Mouse (Mus musculus): ENCODE data around the gene Gm13539. TPM values are rescaled to one million over a fixed set of nuclear protein-coding genes. Genes with fewer than 3 reads are reported as not detected.
"Not testable (repeated sequence)": the region's sequence is repeated elsewhere in the genome, so short reads cannot be mapped to it uniquely, and the experiment has no call there.

The Gm13539 gene
- not detected in 2 replicates for polyA plus RNA-seq (2014; fragmentation: Nextera tagmentation; extraction: Ambion mirVana)

GRCm38 (mm10) chr2:25781957-25782356 lies at the start of gene Gm13539:
TSS of gene Gm13539 (plus strand) at chr2:25782257.
- no peak within 1 kb of the TSS for H3K27ac ChIP-seq (ENCODE audit: low read depth, low read length)
- ATAC-seq (replicated peaks; ENCODE audit: low FRiP score) (no peak), DNase-seq (ENCODE audit: low spot score) (no peak)
- H3K9me3 ChIP-seq (ENCODE audit: control insufficient read depth, low read length) = no peaks in the 10 kb centered on the region
- H3K9ac ChIP-seq (ENCODE audit: low read depth, low read length) = no peak within 1 kb of the TSS
- H3K4me2 ChIP-seq = no peak within 1 kb of the TSS
- no peaks in the 10 kb centered on the region for H3K36me3 ChIP-seq (ENCODE audit: control insufficient read depth, insufficient read depth, low read length)
- no peaks in the 10 kb centered on the region for H3K4me1 ChIP-seq (replicated peaks; ENCODE audit: control insufficient read depth, insufficient read depth, low read length)
- H3K4me3 ChIP-seq (ENCODE audit: low read depth, low read length) = no peak within 1 kb of the TSS
- 84% methylated on average over 3 of the region's 3 CpGs for WGBS
- H3K27me3 ChIP-seq (replicated peaks; ENCODE audit: control insufficient read depth, insufficient read depth, low read length) = 0 out of 2 replicates have a peak, but pooled peaks cover 4% of the 10 kb centered on the region

- ATAC-seq (replicated peaks; ENCODE audit: low FRiP score) (no peak), DNase-seq (ENCODE audit: low spot score) (no peak)
- no peak overlapping the region for H3K9ac ChIP-seq (ENCODE audit: low read depth, low read length)
- no peak overlapping the region for H3K4me3 ChIP-seq (ENCODE audit: low read depth, low read length)
- WGBS = 59% methylated on average over 2 of the region's 2 CpGs
- no peaks in the 10 kb centered on the region for H3K27me3 ChIP-seq (replicated peaks; ENCODE audit: control insufficient read depth, insufficient read depth, low read length)
- no peaks in the 10 kb centered on the region for H3K36me3 ChIP-seq (ENCODE audit: control insufficient read depth, insufficient read depth, low read length)
- no peaks in the 10 kb centered on the region for H3K4me1 ChIP-seq (replicated peaks; ENCODE audit: control insufficient read depth, insufficient read depth, low read length)
- no peaks in the 10 kb centered on the region for H3K9me3 ChIP-seq (ENCODE audit: control insufficient read depth, low read length)
- H3K4me2 ChIP-seq = no peak overlapping the region
- no peak overlapping the region for H3K27ac ChIP-seq (ENCODE audit: low read depth, low read length)
Observed at GRCm38 (mm10) chr2:25733199-25733930, 48.7 kb upstream of the Gm13539 start.

DNA sequence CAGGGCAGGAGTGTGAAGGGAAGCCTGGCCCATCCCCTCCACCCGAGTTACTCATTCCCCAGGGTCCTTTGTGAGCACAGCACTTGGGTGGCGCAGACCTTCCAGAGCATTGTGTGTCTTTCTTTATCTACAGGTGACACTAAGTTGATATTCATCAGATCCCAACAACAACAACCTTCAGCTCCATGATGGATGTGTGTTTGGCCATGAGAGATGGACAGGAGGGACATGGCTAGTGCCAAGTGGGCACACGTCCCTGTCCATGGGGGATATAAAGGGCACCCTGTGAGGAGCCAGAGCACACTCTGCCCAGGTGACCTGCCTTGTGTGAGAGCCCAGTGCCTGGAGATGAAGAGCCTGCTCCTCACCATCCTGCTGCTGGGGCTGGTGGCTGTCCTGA lies 45.3 kb upstream of the Gm13539 start, which contains the start of gene Obp2b:
Obp2b (plus strand) TSS at position 301 of the 400 bp plus-strand sequence.
- not testable (repeated sequence) for H3K27ac ChIP-seq (ENCODE audit: low read depth, low read length); H3K27me3 ChIP-seq (replicated peaks; ENCODE audit: control insufficient read depth, insufficient read depth, low read length); H3K36me3 ChIP-seq (ENCODE audit: control insufficient read depth, insufficient read depth, low read length); H3K4me2 ChIP-seq; H3K4me3 ChIP-seq (ENCODE audit: low read depth, low read length); H3K9me3 ChIP-seq (ENCODE audit: control insufficient read depth, low read length); DNase-seq (ENCODE audit: low spot score); ATAC-seq (replicated peaks; ENCODE audit: low FRiP score); H3K4me1 ChIP-seq (replicated peaks; ENCODE audit: control insufficient read depth, insufficient read depth, low read length); H3K9ac ChIP-seq (ENCODE audit: low read depth, low read length)
- 69% methylated on average over 3 of the region's 3 CpGs for WGBS

DNA sequence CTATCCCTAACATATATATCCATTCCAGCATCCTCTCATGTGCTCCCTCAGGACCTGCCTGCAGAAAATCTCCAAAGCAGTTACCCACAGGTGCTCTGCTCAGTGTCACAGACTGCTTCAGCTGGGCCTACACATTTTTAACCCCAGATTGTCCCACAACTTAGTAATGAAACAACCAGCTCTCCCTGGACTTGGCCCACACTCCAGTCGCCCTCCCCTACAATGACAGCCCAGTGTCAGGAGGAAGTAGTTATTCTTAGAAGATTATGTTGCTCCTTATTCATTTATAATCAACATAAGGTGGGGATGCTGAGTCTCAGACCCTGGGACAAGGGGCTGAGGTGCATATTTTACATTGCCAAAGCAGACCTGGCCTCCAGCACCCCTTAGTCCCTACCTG lies 40.4 kb upstream of the Gm13539 start:
- Histone ChIP-seq H3K27ac (ENCODE audit: low read depth, low read length) (no peak overlapping the region), H3K9me3 (ENCODE audit: control insufficient read depth, low read length) (no peaks in the 10 kb centered on the region; the same call in 1 of the 2 replicates), H3K4me1 (replicated peaks; ENCODE audit: control insufficient read depth, insufficient read depth, low read length) (no peaks in the 10 kb centered on the region), H3K36me3 (ENCODE audit: control insufficient read depth, insufficient read depth, low read length) (no peaks in the 10 kb centered on the region), H3K4me3 (ENCODE audit: low read depth, low read length) (no peak overlapping the region), H3K4me2 (no peak overlapping the region), H3K9ac (ENCODE audit: low read depth, low read length) (no peak overlapping the region), H3K27me3 (replicated peaks; ENCODE audit: control insufficient read depth, insufficient read depth, low read length) (no peaks in the 10 kb centered on the region)
- WGBS = 78% methylated on average over 1 of the region's 1 CpGs
- DNase-seq (ENCODE audit: low spot score) (no peak), ATAC-seq (replicated peaks; ENCODE audit: low FRiP score) (no peak)

- no peaks in the 10 kb centered on the region for H3K36me3 ChIP-seq (ENCODE audit: control insufficient read depth, insufficient read depth, low read length)
- H3K27me3 ChIP-seq (replicated peaks; ENCODE audit: control insufficient read depth, insufficient read depth, low read length) = no peaks in the 10 kb centered on the region
- no peak overlapping the region for H3K27ac ChIP-seq (ENCODE audit: low read depth, low read length)
- DNase-seq (ENCODE audit: low spot score) = no peak
- H3K4me1 ChIP-seq (replicated peaks; ENCODE audit: control insufficient read depth, insufficient read depth, low read length) = no peaks in the 10 kb centered on the region
- H3K4me2 ChIP-seq = no peak overlapping the region
- H3K4me3 ChIP-seq (ENCODE audit: low read depth, low read length) = no peak overlapping the region
- no peak overlapping the region for H3K9ac ChIP-seq (ENCODE audit: low read depth, low read length)
- no peak for ATAC-seq (replicated peaks; ENCODE audit: low FRiP score)
- H3K9me3 ChIP-seq (ENCODE audit: control insufficient read depth, low read length) = no peaks in the 10 kb centered on the region
- 87% methylated on average over 1 of the region's 1 CpGs for WGBS
Observed at GRCm38 (mm10) chr2:25754201-25754600, 27.9 kb upstream of the Gm13539 start.

DNA sequence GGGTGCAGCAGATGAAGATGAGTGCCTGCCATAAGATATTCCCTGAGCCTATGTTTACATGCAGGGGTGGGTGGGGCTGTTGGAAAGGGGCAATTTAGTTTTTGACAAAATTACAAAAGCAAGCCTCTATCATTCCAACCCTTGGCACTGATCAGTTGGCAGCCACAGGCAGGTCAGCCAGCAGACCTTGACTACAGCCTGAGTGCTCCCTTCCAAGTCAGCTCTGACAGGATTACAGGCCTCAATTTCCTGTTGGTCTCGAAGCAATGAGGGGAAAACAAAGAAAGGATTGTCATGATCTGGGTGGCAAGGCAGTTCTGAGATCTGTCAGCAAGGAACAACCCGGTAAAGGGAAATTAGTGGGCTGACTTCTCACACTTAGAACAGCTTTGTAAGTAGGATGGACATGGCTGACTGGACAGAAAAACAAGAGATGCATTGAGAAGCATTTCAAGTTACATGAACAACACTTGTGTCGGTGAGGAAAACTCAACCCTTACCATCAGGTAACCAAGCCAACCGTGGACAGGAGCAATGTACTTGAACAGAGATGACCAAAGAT lies 23.9 kb upstream of the Gm13539 start:
- H3K27me3 ChIP-seq (replicated peaks; ENCODE audit: control insufficient read depth, insufficient read depth, low read length) = no peaks in the 10 kb centered on the region
- H3K27ac ChIP-seq (ENCODE audit: low read depth, low read length) = no peak overlapping the region
- H3K4me2 ChIP-seq = no peak overlapping the region
- ATAC-seq (replicated peaks; ENCODE audit: low FRiP score) = no peak
- no peaks in the 10 kb centered on the region for H3K9me3 ChIP-seq (ENCODE audit: control insufficient read depth, low read length)
- WGBS = 64% methylated on average over 4 of the region's 4 CpGs
- no peak overlapping the region for H3K4me3 ChIP-seq (ENCODE audit: low read depth, low read length)
- DNase-seq (ENCODE audit: low spot score) = no peak
- H3K4me1 ChIP-seq (replicated peaks; ENCODE audit: control insufficient read depth, insufficient read depth, low read length) = no peaks in the 10 kb centered on the region
- no peaks in the 10 kb centered on the region for H3K36me3 ChIP-seq (ENCODE audit: control insufficient read depth, insufficient read depth, low read length)
- H3K9ac ChIP-seq (ENCODE audit: low read depth, low read length) = no peak overlapping the region

DNA sequence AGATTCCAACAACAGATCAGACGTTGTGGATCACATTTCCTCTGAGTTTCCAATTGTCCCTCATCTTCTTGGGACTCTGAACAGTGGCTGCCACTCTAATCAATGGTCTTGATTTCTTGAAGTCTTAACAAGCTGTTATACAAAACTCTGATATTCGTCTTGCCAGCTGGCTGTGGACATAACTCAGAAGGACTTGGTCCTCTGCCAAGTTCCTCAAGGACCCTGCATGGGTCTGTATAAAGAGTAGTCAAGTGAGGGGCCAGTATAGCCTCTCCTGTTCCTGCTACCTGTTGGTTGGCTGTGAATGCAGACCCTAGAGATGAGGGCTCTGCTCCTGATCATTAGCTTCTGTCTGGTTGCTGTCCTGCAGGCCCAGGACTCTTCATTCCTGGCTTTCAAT lies 16.8 kb upstream of the Gm13539 start, which contains the start of gene Lcn3:
Lcn3 (plus strand) TSS at position 301 of the 400 bp plus-strand sequence.
- DNase-seq (ENCODE audit: low spot score) (no peak), ATAC-seq (replicated peaks; ENCODE audit: low FRiP score) (no peak)
- H3K9me3 ChIP-seq (ENCODE audit: control insufficient read depth, low read length) = no peaks in the 10 kb centered on the region

GRCm38 (mm10) chr2:25767764-25768163 lies 14.3 kb upstream of the Gm13539 start:
- H3K27me3 ChIP-seq (replicated peaks; ENCODE audit: control insufficient read depth, insufficient read depth, low read length) = no peaks in the 10 kb centered on the region
- no peak overlapping the region for H3K27ac ChIP-seq (ENCODE audit: low read depth, low read length)
- no peaks in the 10 kb centered on the region for H3K36me3 ChIP-seq (ENCODE audit: control insufficient read depth, insufficient read depth, low read length)
- no peak overlapping the region for H3K4me3 ChIP-seq (ENCODE audit: low read depth, low read length)
- no peak for DNase-seq (ENCODE audit: low spot score)
- WGBS = 65% methylated on average over 4 of the region's 4 CpGs
- H3K4me1 ChIP-seq (replicated peaks; ENCODE audit: control insufficient read depth, insufficient read depth, low read length) = no peaks in the 10 kb centered on the region
- no peak overlapping the region for H3K9ac ChIP-seq (ENCODE audit: low read depth, low read length)
- no peaks in the 10 kb centered on the region for H3K9me3 ChIP-seq (ENCODE audit: control insufficient read depth, low read length)
- no peak for ATAC-seq (replicated peaks; ENCODE audit: low FRiP score)
- H3K4me2 ChIP-seq = no peak overlapping the region

More for the DNA sequence above, 16.8 kb upstream of the Gm13539 start, which contains the start of gene Lcn3:
- Histone ChIP-seq H3K27ac (ENCODE audit: low read depth, low read length) (no peak within 1 kb of the TSS), H3K36me3 (ENCODE audit: control insufficient read depth, insufficient read depth, low read length) (no peaks in the 10 kb centered on the region), H3K27me3 (replicated peaks; ENCODE audit: control insufficient read depth, insufficient read depth, low read length) (no peaks in the 10 kb centered on the region), H3K9ac (ENCODE audit: low read depth, low read length) (no peak within 1 kb of the TSS), H3K4me2 (no peak within 1 kb of the TSS), H3K4me3 (ENCODE audit: low read depth, low read length) (no peak within 1 kb of the TSS), H3K4me1 (replicated peaks; ENCODE audit: control insufficient read depth, insufficient read depth, low read length) (no peaks in the 10 kb centered on the region)
- 49% methylated on average over 2 of the region's 2 CpGs for WGBS

- Histone ChIP-seq H3K4me2 (no peak overlapping the region), H3K27ac (ENCODE audit: low read depth, low read length) (no peak overlapping the region), H3K9ac (ENCODE audit: low read depth, low read length) (no peak overlapping the region), H3K36me3 (ENCODE audit: control insufficient read depth, insufficient read depth, low read length) (no peaks in the 10 kb centered on the region), H3K4me1 (replicated peaks; ENCODE audit: control insufficient read depth, insufficient read depth, low read length) (no peaks in the 10 kb centered on the region), H3K9me3 (ENCODE audit: control insufficient read depth, low read length) (no peaks in the 10 kb centered on the region), H3K27me3 (replicated peaks; ENCODE audit: control insufficient read depth, insufficient read depth, low read length) (no peaks in the 10 kb centered on the region), H3K4me3 (ENCODE audit: low read depth, low read length) (no peak overlapping the region)
- no peak for ATAC-seq (replicated peaks; ENCODE audit: low FRiP score)
- WGBS = 78% methylated on average over 2 of the region's 2 CpGs
- DNase-seq (ENCODE audit: low spot score) = no peak
Observed at GRCm38 (mm10) chr2:25773507-25773906, 8.6 kb upstream of the Gm13539 start.

Data from liver, embryonic 11.5 days (tissue).